Mouse (Mus musculus): ENCODE results near the gene Nat8f2.
"Not testable (repeated sequence)": the region's sequence is repeated elsewhere in the genome, so short reads cannot be mapped to it uniquely, and the experiment has no call there.

Nat8f2 gene

GRCm38 (mm10) chr6:85869006-85869405, at the start of gene Nat8f2:
Nat8f2 (minus strand) TSS chr6:85869158.
- not testable (repeated sequence) for DNase-seq (ENCODE audit: low read depth, low spot score)

GRCm38 (mm10) chr6:85918341-85918740, 49.4 kb upstream of the Nat8f2 start:
- not testable (repeated sequence) for DNase-seq (ENCODE audit: low read depth, low spot score)

DNA sequence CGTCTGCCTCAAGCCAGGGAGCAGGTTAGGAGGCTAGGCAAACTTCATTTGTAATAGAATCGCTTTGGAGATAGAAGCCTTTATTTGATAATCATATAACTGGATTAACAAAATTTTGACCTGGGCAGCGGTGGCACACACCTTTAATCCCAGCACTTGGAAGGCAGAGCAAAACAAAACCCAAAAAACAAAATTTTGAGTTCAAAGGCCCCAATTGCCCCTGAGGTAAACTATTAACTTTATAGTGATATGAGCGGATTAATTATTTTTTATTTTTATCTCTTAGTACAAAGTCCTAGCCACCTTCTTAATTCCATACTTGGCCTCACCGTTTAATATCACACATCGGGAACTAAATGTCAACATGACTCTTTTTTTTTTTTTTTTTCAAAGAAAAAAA, 47.6 kb upstream of the Nat8f2 start:
- DNase-seq (ENCODE audit: low read depth, low spot score): no peak

DNA sequence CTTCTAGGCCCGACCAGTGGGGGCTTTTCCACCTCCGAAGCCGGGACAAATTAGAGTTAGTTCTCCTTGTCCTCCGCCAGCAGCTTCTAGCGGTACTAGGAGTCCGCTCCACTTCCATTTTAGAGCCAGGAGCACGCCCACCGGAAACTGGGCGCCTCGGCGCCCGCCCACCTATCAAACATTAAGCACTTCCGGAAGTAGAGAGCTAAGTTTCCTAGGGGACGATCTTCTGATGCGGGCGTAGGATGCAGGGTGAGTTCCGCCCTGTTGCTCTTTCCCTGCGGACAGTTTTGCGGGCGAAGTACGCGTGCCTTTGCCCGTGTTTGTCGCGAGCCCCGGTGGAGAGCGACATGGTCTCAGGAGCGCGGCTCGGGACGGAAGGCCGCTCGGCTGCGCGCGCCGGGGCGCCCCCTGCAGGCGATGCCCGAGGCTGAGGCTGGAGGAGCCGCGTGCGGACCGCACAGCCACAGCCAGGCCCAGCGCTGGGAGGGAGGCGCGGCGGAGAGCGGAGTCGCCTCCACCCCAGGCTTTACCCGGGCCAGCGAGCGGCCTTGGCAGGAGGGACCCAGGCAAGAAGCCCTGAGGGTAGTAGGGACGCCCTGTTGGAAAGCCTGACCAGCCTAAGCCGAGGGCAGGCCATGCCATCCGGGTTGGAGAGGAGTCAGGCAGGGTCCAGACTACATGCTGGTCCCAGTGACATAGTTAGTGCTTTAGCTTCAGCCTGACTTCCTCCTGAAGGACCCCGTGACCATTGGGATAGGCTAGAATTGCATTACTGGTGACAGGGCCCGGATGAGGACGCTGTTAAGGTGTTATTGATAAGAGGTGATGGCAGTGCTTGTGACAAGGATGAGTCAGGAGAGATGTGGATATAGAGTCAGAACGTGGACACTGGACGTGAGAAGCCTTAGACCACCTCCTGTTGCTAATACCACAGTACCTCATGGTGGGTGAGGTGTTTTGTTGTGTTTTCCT, 46.9 kb upstream of the Nat8f2 start, which contains the start of gene Nat8f1:
Gene Nat8f1 (minus strand): TSS at position 149 of the 975 bp plus-strand sequence.
- peak; percentile 90 for DNase-seq (ENCODE audit: low read depth, low spot score)

DNA sequence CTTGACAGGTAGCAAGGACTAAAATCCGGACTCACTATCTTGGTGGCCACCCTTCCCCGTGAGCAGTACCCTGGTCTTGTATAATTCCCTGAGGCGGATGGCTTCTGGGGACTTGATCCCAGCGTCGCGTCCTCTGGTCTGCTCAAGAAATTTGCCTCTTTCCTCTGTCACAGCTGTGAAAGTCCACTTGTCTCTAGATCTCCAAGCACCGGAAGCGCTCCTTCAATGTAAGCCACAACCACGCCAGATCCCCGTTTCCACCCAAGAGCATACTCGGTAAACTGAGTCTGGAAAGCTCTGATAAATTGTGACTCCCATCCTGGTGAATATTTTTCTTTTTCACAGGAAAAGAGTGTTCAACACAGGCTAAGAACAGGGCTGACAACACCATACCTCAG, 46.2 kb upstream of the Nat8f2 start:
- no peak for DNase-seq (ENCODE audit: low read depth, low spot score)

GRCm38 (mm10) chr6:85911587-85911986, 42.6 kb upstream of the Nat8f2 start, which contains the start of gene Tprkb:
Tprkb (plus strand) TSS chr6:85911865.
- DNase-seq (ENCODE audit: low read depth, low spot score): no peak

GRCm38 (mm10) chr6:85909704-85910103, 40.7 kb upstream of the Nat8f2 start:
- no peak for DNase-seq (ENCODE audit: low read depth, low spot score)

GRCm38 (mm10) chr6:85908341-85908740, 39.4 kb upstream of the Nat8f2 start:
- DNase-seq (ENCODE audit: low read depth, low spot score): no peak

- DNase-seq (ENCODE audit: low read depth, low spot score): not testable (repeated sequence)
Observed at GRCm38 (mm10) chr6:85906911-85907351, 38.0 kb upstream of the Nat8f2 start.

DNA sequence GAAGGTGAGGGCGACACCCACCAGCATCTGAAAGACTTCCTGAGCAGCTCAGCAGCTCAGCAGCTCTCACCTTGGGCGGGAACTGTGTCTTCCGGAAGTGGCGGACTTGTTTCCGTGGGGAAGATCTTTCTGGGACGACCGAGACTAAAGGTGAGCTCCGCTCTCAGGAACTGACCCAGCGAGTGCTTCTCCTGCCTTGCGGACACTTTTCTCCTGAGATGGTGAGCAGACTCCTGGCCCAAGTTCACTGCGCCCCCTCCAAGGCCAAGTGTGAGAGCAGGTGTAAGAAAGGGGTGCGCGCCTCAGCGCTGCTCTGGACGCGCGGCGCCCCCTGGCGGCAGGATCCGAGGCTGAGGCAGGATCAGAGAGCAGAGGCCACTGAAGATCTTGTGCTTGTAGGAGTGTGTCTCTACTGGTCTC, 35.7 kb upstream of the Nat8f2 start, which contains the start of gene Nat8f4:
Gene Nat8f4 (minus strand): TSS at position 243 of the 420 bp plus-strand sequence.
- peak; percentile 75 for DNase-seq (ENCODE audit: low read depth, low spot score)

DNA sequence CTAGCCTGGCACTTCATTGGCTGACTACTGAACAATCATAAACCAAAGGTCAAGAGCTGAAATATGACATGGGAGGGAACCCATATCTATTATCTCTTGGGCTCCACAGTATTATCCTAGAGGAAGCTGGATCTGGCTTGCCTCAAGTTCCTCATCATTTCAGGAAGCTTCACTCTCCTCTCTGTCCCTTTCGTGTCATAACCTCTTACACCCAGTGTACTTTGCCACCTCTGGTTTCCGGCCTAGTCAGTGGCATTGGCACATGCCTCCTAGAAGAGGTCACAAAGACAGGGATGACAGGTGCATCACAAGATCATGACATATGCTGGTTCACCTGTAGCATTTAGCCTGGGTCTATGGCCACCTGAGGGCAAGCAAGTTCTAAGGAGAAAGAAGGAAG, 33.3 kb upstream of the Nat8f2 start:
- no peak for DNase-seq (ENCODE audit: low read depth, low spot score)

GRCm38 (mm10) chr6:85898596-85899475, 29.9 kb upstream of the Nat8f2 start:
- DNase-seq (ENCODE audit: low read depth, low spot score): not testable (repeated sequence)

- DNase-seq (ENCODE audit: low read depth, low spot score): peak; percentile 70
Observed at GRCm38 (mm10) chr6:85895061-85895648, 26.2 kb upstream of the Nat8f2 start.

DNA sequence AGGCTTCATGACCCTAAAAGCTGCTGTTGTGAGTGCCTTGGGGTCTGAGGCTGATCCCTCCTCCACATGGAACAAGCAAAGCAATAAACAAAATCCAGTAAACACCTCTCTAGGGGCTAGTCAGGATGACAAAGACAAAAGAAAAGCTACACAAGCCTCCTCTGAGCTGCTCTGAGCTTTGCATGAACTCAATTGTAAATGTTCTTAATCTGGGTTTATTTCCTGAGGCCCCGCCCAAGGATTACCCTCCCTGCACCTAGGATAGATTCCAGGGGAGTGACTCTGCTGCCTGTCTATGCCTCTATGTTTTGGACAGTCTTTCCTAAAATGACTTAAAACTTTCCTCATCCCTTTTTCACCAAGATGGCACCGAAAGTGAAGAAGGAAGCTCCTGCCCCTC, 20.0 kb upstream of the Nat8f2 start:
- DNase-seq (ENCODE audit: low read depth, low spot score): peak; percentile 54

- no peak for DNase-seq (ENCODE audit: low read depth, low spot score)
Observed at GRCm38 (mm10) chr6:85884311-85884710, 15.4 kb upstream of the Nat8f2 start.

DNA sequence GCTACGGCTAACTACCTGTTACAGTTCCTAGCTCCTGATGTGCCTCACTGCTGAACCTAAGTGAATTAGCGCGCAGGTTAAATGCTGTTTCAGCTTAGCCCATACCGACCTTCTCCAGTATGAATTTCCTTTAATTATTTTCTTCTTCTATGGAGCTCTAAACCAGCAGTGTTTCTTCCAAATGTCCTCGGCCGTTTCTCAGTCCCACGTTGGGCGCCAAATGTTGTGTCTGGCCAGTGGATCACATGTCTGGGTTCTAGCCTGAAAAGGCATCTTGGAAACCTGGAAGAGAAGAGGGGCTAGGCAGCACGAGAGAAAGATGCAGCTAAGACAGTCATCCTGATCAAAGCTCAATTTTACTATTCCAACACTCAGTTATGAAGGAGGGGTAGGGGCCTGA, 14.3 kb upstream of the Nat8f2 start:
- peak; percentile 48 for DNase-seq (ENCODE audit: low read depth, low spot score)

DNA sequence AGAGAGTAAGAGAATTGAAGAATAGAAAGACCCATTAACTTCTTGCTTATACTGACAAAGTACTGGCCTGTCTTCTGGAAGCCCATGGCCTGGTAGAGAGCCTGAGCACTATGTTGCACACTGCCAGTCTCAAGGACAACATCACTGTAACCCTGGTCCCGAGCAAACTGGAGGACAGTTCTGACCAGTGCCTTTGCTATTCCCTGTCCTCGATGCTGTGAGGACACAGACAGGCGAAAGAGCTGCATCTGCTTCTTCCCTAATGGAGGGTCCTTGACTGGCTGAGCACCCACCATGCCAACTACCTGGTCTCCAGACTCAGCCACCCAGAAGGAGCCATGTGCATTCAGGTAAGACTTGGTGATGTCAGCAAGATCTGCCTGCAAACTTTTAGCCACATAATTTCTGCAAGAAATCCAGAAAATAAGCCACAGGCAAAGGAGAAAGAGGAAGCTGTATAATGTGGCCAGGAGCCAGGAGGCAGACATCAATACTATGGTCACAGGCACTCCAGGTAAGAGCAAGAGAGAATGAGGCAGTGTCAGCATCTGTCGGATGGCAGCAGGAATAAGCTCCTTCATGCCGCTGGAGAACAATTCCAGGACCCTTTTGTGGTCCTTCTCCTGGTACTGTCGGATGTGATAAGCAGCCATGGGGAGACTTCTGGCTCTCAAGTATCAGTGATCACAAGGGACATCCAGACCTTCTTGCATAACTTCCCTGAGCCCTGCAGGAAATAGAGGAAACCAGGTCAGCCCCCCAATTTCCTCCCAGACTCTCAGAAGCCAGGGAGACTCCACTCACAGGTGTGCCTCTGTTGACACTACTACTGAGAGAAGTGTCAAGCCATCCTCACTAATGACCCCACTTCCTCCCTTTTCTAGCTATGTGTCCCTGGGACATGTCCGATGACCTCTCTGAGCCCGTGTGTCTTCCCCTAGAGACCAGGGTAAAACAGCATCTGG, 950 bp downstream of the Nat8f2 start:
- no peak for DNase-seq (ENCODE audit: low read depth, low spot score)

- DNase-seq (ENCODE audit: low read depth, low spot score): not testable (repeated sequence)
Observed at GRCm38 (mm10) chr6:85866995-85867394, 2.0 kb downstream of the Nat8f2 start.

DNA sequence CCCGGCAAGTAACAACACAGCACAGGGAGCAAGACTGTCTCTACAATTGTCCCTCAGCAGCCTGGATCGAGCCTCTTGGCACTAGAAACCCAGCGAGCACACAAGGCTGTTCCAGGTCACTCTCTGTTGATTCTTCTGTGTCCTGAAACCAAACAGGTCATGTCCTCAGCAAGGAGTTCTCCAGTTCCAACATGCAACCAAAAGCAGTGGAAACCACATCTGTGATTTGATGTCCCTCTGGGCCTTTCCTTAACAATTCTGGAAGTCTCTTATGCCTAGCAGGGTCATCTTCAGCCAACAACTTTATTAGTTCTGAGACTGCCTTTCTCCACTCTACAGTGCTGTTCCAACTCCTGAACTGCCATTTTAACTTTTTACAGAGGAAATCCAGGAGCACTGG, 2.8 kb downstream of the Nat8f2 start:
- DNase-seq (ENCODE audit: low read depth, low spot score): not testable (repeated sequence)
